Mouse (Mus musculus): ENCODE measurements around the gene Eif3k. TPM values are rescaled to one million over a fixed set of nuclear protein-coding genes. Genes with fewer than 3 reads are reported as not detected.

Eif3k gene
- polyA plus RNA-seq, 1 experiment, result 411 TPM

GRCm38 (mm10) chr7:28931695-28932039, 50.0 kb downstream of the Eif3k start:
- TF ChIP-seq CTCF (IDR thresholded peaks at IDR 0.05; ENCODE audit: borderline replicate concordance, extremely low read depth, insufficient read depth, insufficient read length) (no peak), POLR2A (IDR thresholded peaks at IDR 0.05; ENCODE audit: borderline replicate concordance, extremely low read depth, insufficient read depth, insufficient read length, poor library complexity, severe bottlenecking) (no peak)
- DNase-seq (ENCODE audit: low read depth), result no peak

GRCm38 (mm10) chr7:28931032-28931694, 50.5 kb downstream of the Eif3k start:
- TF ChIP-seq POLR2A (IDR thresholded peaks at IDR 0.05; ENCODE audit: borderline replicate concordance, extremely low read depth, insufficient read depth, insufficient read length, poor library complexity, severe bottlenecking), result no peak
- TF ChIP-seq CTCF (IDR thresholded peaks at IDR 0.05; ENCODE audit: borderline replicate concordance, extremely low read depth, insufficient read depth, insufficient read length), result no peak

GRCm38 (mm10) chr7:28930320-28931031, 51.2 kb downstream of the Eif3k start:
- TF ChIP-seq CTCF (IDR thresholded peaks at IDR 0.05; ENCODE audit: borderline replicate concordance, extremely low read depth, insufficient read depth, insufficient read length) (no peak), POLR2A (IDR thresholded peaks at IDR 0.05; ENCODE audit: borderline replicate concordance, extremely low read depth, insufficient read depth, insufficient read length, poor library complexity, severe bottlenecking) (no peak)
- DNase-seq (ENCODE audit: low read depth), result no peak

More at GRCm38 (mm10) chr7:28931032-28931694, 50.5 kb downstream of the Eif3k start:
- DNase-seq (ENCODE audit: low read depth), result no peak

- TF ChIP-seq CTCF (IDR thresholded peaks at IDR 0.05; ENCODE audit: borderline replicate concordance, extremely low read depth, insufficient read depth, insufficient read length) (no peak), POLR2A (IDR thresholded peaks at IDR 0.05; ENCODE audit: borderline replicate concordance, extremely low read depth, insufficient read depth, insufficient read length, poor library complexity, severe bottlenecking) (no peak)
Measured at GRCm38 (mm10) chr7:28929381-28929780, 52.3 kb downstream of the Eif3k start.

GRCm38 (mm10) chr7:28926172-28926571, 55.5 kb downstream of the Eif3k start:
- DNase-seq (ENCODE audit: low read depth), result peak; percentile 33

More at GRCm38 (mm10) chr7:28929381-28929780, 52.3 kb downstream of the Eif3k start:
- no peak for DNase-seq (ENCODE audit: low read depth)

GRCm38 (mm10) chr7:28925317-28925716, 56.3 kb downstream of the Eif3k start:
- TF ChIP-seq CTCF (IDR thresholded peaks at IDR 0.05; ENCODE audit: borderline replicate concordance, extremely low read depth, insufficient read depth, insufficient read length) (no peak), POLR2A (IDR thresholded peaks at IDR 0.05; ENCODE audit: borderline replicate concordance, extremely low read depth, insufficient read depth, insufficient read length, poor library complexity, severe bottlenecking) (no peak)
- no peak for DNase-seq (ENCODE audit: low read depth)

More at GRCm38 (mm10) chr7:28926172-28926571, 55.5 kb downstream of the Eif3k start:
- TF ChIP-seq CTCF (IDR thresholded peaks at IDR 0.05; ENCODE audit: borderline replicate concordance, extremely low read depth, insufficient read depth, insufficient read length) (no peak), POLR2A (IDR thresholded peaks at IDR 0.05; ENCODE audit: borderline replicate concordance, extremely low read depth, insufficient read depth, insufficient read length, poor library complexity, severe bottlenecking) (no peak)

GRCm38 (mm10) chr7:28924802-28925201, 56.9 kb downstream of the Eif3k start:
- no peak for DNase-seq (ENCODE audit: low read depth)
- TF ChIP-seq CTCF (IDR thresholded peaks at IDR 0.05; ENCODE audit: borderline replicate concordance, extremely low read depth, insufficient read depth, insufficient read length) (no peak), POLR2A (IDR thresholded peaks at IDR 0.05; ENCODE audit: borderline replicate concordance, extremely low read depth, insufficient read depth, insufficient read length, poor library complexity, severe bottlenecking) (no peak)

GRCm38 (mm10) chr7:28923865-28924291, 57.8 kb downstream of the Eif3k start:
- peak; percentile 71 for DNase-seq (ENCODE audit: low read depth)
- TF ChIP-seq CTCF (IDR thresholded peaks at IDR 0.05; ENCODE audit: borderline replicate concordance, extremely low read depth, insufficient read depth, insufficient read length) (no peak), POLR2A (IDR thresholded peaks at IDR 0.05; ENCODE audit: borderline replicate concordance, extremely low read depth, insufficient read depth, insufficient read length, poor library complexity, severe bottlenecking) (no peak)

- TF ChIP-seq POLR2A (IDR thresholded peaks at IDR 0.05; ENCODE audit: borderline replicate concordance, extremely low read depth, insufficient read depth, insufficient read length, poor library complexity, severe bottlenecking) (no peak), CTCF (IDR thresholded peaks at IDR 0.05; ENCODE audit: borderline replicate concordance, extremely low read depth, insufficient read depth, insufficient read length) (no peak)
- peak; percentile 49 for DNase-seq (ENCODE audit: low read depth)
Measured at GRCm38 (mm10) chr7:28922606-28923005, 59.1 kb downstream of the Eif3k start.

GRCm38 (mm10) chr7:28921722-28922465, 59.8 kb downstream of the Eif3k start:
- peak; percentile 36 for DNase-seq (ENCODE audit: low read depth)

More at GRCm38 (mm10) chr7:28921722-28922465, 59.8 kb downstream of the Eif3k start:
- TF ChIP-seq POLR2A (IDR thresholded peaks at IDR 0.05; ENCODE audit: borderline replicate concordance, extremely low read depth, insufficient read depth, insufficient read length, poor library complexity, severe bottlenecking), result no peak
- no peak for TF ChIP-seq CTCF (IDR thresholded peaks at IDR 0.05; ENCODE audit: borderline replicate concordance, extremely low read depth, insufficient read depth, insufficient read length)

Other genes with a start within 250 kb of the Eif3k start
- gene Mrps12, start 240.0 kb downstream of the Eif3k start, polyA plus RNA-seq (2012; rRNA removed), result 68.0 and 91.1 TPM in 2 replicates
- gene Sars2, start 239.9 kb downstream of the Eif3k start, polyA plus RNA-seq (2012; rRNA removed), result 22.5 and 27.4 TPM in 2 replicates
- 0.33 TPM in 1 of 2 replicates, not detected in the other for gene Ccer2, start 225.7 kb downstream of the Eif3k start, polyA plus RNA-seq (2012; rRNA removed)
- 119 and 125 TPM in 2 replicates for gene Sirt2, start 215.1 kb downstream of the Eif3k start, polyA plus RNA-seq (2012; rRNA removed)
- 32.7 and 34.7 TPM in 2 replicates for gene Nfkbib, start 214.4 kb downstream of the Eif3k start, polyA plus RNA-seq (2012; rRNA removed)
- gene Rinl, start 192.9 kb downstream of the Eif3k start, polyA plus RNA-seq (2012; rRNA removed), result 0.90 and 1.1 TPM in 2 replicates
- 444 and 451 TPM in 2 replicates for gene Hnrnpl, start 173.3 kb downstream of the Eif3k start, polyA plus RNA-seq (2012; rRNA removed)
- 77.8 and 100 TPM in 2 replicates for gene Ech1, start 156.6 kb downstream of the Eif3k start, polyA plus RNA-seq (2012; rRNA removed)
- gene Lgals4, start 148.0 kb downstream of the Eif3k start, polyA plus RNA-seq (2012; rRNA removed), result 6.0 and 7.0 TPM in 2 replicates
- gene Lgals7, start 118.0 kb downstream of the Eif3k start, polyA plus RNA-seq (2012; rRNA removed), result 30.7 and 31.2 TPM in 2 replicates
- gene Capn12, start 100.4 kb downstream of the Eif3k start, polyA plus RNA-seq (2012; rRNA removed), result 0.08 and 0.16 TPM in 2 replicates
- 134 and 173 TPM in 2 replicates for gene Actn4, start 19.5 kb downstream of the Eif3k start, polyA plus RNA-seq (2012; rRNA removed)
- gene Map4k1, start 186 bp upstream of the Eif3k start, polyA plus RNA-seq (2012; rRNA removed), result 7.8 and 8.2 TPM in 2 replicates
- gene Ryr1, start 143.3 kb upstream of the Eif3k start, polyA plus RNA-seq (2012; rRNA removed), result 6.3 and 9.1 TPM in 2 replicates
- gene Rasgrp4, start 153.0 kb upstream of the Eif3k start, polyA plus RNA-seq (2012; rRNA removed), result 2.7 and 3.9 TPM in 2 replicates
- 21.1 and 28.2 TPM in 2 replicates for gene Fam98c, start 174.4 kb upstream of the Eif3k start, polyA plus RNA-seq (2012; rRNA removed)
- gene Ggn, start 188.3 kb upstream of the Eif3k start, polyA plus RNA-seq (2012; rRNA removed), result 0.38 and 0.85 TPM in 2 replicates
- 29.0 and 35.6 TPM in 2 replicates for gene Spred3, start 188.5 kb upstream of the Eif3k start, polyA plus RNA-seq (2012; rRNA removed)
- gene Psmd8, start 198.8 kb upstream of the Eif3k start, polyA plus RNA-seq (2012; rRNA removed), result 287 and 313 TPM in 2 replicates
- gene Catsperg1, start 232.2 kb upstream of the Eif3k start, polyA plus RNA-seq (2012; rRNA removed), result 8.8 and 9.1 TPM in 2 replicates